Mouse (Mus musculus): ENCODE measurements around the gene Elfn2. TPM values are rescaled to one million over a fixed set of nuclear protein-coding genes. Genes with fewer than 3 reads are reported as not detected.

Gene Elfn2
- polyA plus RNA-seq, 1 experiment from 2014 or later: not detected

DNA sequence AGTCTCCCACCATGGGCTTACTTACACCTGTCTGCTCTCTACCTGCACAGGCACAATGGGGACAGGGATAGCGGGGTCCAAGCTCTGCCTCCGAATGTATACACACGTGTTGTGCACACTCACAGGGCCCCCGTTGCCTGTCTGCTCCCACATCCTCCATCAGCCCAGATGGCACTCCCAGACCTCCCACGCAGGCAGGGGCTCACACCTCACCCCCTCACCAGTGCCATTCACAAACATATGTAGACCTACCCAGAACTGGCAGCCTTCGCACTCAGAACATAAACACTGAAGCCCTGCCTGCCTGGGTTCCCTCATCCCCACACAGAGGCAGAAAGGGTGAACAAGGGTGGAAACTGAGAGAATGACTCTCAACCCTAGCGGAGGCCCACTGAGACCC lies 6.6 kb downstream of the Elfn2 start:
- 66% methylated on average over 6 of the region's 7 CpGs for WGBS (ENCODE audit: missing documents)
- H3K4me3 ChIP-seq (ENCODE audit: inconsistent target): no peak overlapping the region
- no peak overlapping the region for H3K27ac ChIP-seq
- H3K79me2 ChIP-seq (ENCODE audit: inconsistent target): no peaks in the 10 kb centered on the region
- H3K36me3 ChIP-seq (ENCODE audit: inconsistent target): no peaks in the 10 kb centered on the region

DNA sequence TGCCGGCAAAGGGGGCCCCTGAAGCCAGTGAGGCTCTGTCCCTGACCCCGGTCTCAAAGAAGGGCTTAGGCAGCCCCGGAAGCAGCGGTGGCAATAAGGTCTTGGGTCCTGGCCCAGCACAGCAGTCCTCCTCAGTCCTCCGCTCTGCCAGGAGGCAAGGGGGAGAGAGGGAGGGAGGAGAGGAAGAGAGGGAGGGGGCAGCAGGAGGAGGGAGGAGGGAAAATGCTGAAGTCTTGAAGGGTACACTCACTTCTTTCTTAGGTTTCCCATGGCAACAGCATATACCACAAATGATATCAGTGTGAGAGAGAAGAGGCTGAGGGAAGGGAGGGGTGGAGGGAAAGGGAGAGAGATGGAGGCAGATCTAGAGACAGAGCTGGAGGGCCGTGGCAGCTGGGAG lies 7.9 kb downstream of the Elfn2 start:
- no peak overlapping the region for H3K27ac ChIP-seq
- no peaks in the 10 kb centered on the region for H3K36me3 ChIP-seq (ENCODE audit: inconsistent target)
- 44% methylated on average over 5 of the region's 6 CpGs for WGBS (ENCODE audit: missing documents)
- no peaks in the 10 kb centered on the region for H3K79me2 ChIP-seq (ENCODE audit: inconsistent target)
- no peak overlapping the region for H3K4me3 ChIP-seq (ENCODE audit: inconsistent target)

DNA sequence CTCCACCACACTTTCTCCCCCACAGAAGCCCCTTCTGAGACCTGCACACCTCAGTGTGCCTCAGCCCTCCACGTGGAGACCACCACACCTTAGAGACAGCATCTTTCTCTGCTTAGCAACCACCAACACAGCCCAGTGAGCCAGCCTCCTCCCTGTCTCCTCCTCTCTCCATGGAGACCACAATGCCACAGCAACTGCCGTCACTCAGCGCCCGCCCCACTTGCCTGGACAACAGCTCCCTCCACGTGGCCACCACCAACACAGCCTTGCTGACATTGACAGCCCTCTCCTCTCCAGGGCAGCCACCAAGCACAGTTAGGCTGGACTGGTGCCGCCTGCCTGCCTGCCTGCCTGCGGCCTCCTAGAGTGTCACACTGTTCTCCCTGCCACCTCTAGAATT lies 8.8 kb downstream of the Elfn2 start:
- H3K79me2 ChIP-seq (ENCODE audit: inconsistent target): no peaks in the 10 kb centered on the region
- WGBS (ENCODE audit: missing documents): 41% methylated on average over 7 of the region's 7 CpGs

DNA sequence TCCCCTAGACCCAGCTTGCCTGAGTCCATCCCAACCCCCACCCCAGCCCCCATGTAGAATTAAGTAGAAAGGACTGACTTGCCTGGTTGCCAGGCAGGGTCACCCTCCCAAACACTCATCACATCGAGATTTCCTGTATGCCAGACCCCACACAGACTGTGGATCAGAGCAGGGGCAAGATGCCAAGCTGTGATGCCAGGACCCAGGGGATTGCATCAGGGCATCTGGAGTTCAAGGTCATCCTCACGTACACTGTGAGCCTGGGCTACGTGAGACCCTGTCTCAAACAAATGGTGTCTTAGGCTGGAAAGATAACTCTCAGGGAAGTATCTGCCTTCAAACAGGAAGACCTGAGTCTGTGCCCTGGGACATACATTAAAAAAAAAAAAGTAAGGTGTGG lies 11.9 kb downstream of the Elfn2 start:
- WGBS (ENCODE audit: missing documents): 59% methylated on average over 3 of the region's 3 CpGs
- no peaks in the 10 kb centered on the region for H3K79me2 ChIP-seq (ENCODE audit: inconsistent target)
- no peak overlapping the region for H3K27ac ChIP-seq
- no peak overlapping the region for H3K4me3 ChIP-seq (ENCODE audit: inconsistent target)
- no peaks in the 10 kb centered on the region for H3K36me3 ChIP-seq (ENCODE audit: inconsistent target)

More for the DNA sequence above, 8.8 kb downstream of the Elfn2 start:
- Histone ChIP-seq H3K27ac (no peak overlapping the region), H3K36me3 (ENCODE audit: inconsistent target) (no peaks in the 10 kb centered on the region), H3K4me3 (ENCODE audit: inconsistent target) (no peak overlapping the region)

DNA sequence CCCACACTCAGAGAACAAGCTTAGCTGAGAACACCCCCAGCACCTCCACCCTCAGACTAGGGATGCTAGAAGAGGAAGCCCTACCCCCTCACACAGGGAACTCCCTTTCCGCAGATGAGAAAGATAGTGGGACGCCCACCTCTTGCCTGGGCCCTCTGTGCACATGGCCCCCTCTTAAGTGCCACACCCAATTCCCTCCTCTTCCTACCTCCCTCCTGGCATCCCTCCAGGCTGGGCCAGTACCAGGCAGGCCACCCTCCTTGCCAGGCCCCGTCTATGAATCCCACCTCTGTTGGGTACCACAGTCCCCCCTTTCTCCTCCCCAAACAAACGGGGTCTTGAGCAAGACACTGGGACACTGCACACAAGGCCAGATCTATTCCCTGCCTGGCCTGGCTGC lies 13.7 kb downstream of the Elfn2 start:
- H3K79me2 ChIP-seq (ENCODE audit: inconsistent target): no peaks in the 10 kb centered on the region
- no peak overlapping the region for H3K4me3 ChIP-seq (ENCODE audit: inconsistent target)
- 44% methylated on average over 4 of the region's 4 CpGs for WGBS (ENCODE audit: missing documents)
- H3K27ac ChIP-seq: no peak overlapping the region
- no peaks in the 10 kb centered on the region for H3K36me3 ChIP-seq (ENCODE audit: inconsistent target)

DNA sequence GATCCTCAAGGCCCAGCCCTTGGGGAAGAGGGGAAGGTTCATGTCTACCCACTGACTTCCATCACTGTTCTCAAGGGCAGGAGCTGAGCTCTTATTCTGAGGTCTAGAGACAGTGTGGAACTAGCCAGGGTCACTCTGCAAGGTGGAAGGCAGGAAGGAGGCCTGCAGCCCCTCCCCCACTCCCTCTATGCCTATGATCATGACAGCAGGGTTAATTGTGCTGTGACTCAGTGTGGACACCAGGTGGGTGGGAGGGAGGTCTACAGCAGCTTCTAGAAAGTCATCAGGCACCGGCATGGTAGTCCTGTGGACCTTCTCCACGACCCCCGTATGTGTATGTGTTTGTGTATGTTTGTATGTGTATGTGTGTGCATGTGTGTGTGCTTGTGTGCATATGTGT lies 14.6 kb downstream of the Elfn2 start:
- Histone ChIP-seq H3K79me2 (ENCODE audit: inconsistent target) (no peaks in the 10 kb centered on the region), H3K27ac (no peak overlapping the region), H3K36me3 (ENCODE audit: inconsistent target) (no peaks in the 10 kb centered on the region), H3K4me3 (ENCODE audit: inconsistent target) (no peak overlapping the region)
- WGBS (ENCODE audit: missing documents): 100% methylated on average over 2 of the region's 3 CpGs

DNA sequence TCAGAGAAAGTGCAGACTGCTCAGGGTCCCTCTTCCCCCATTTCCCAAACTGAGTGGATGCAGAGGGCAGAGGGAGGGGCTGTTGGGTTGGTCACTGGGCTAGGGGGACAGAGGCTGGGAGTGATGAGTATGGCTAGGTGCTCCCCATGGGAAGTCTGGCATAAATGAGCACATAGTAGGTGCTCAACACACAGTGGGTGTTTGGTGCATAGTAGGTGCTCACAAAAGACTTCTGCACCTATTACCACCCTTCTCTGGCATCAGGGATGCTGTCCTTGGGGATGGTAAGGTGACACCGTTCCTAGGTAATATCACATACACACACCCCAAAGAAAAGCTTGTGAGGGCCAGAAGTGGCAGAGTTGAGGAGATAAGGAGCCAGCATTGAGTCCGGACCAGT lies 18.2 kb downstream of the Elfn2 start:
- Histone ChIP-seq H3K4me3 (ENCODE audit: inconsistent target) (no peak overlapping the region), H3K36me3 (ENCODE audit: inconsistent target) (no peaks in the 10 kb centered on the region), H3K79me2 (ENCODE audit: inconsistent target) (no peaks in the 10 kb centered on the region), H3K27ac (no peak overlapping the region)
- 65% methylated on average over 2 of the region's 2 CpGs for WGBS (ENCODE audit: missing documents)

DNA sequence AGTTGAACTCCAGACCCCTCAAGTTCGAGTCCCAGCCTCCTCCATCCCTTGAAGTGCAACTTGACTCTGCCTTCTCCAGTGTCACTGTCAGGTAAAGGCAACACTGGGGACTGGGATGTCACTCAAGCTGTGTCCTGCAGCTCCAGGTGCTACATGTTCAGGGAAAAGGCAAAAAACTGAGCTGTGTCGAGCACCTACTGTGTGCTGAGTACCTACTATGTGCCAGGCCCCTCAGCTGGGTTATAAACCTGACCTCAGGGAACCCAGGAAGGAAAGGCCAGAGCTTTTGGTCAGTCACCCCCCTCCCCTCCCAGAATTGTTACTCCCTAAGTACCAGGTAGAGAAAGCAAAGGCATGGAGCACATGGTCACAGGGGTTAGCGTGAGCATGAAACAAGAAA lies 19.1 kb downstream of the Elfn2 start:
- H3K27ac ChIP-seq: no peak overlapping the region
- no peaks in the 10 kb centered on the region for H3K36me3 ChIP-seq (ENCODE audit: inconsistent target)
- no peak overlapping the region for H3K4me3 ChIP-seq (ENCODE audit: inconsistent target)
- H3K79me2 ChIP-seq (ENCODE audit: inconsistent target): no peaks in the 10 kb centered on the region
- 49% methylated on average over 3 of the region's 3 CpGs for WGBS (ENCODE audit: missing documents)

DNA sequence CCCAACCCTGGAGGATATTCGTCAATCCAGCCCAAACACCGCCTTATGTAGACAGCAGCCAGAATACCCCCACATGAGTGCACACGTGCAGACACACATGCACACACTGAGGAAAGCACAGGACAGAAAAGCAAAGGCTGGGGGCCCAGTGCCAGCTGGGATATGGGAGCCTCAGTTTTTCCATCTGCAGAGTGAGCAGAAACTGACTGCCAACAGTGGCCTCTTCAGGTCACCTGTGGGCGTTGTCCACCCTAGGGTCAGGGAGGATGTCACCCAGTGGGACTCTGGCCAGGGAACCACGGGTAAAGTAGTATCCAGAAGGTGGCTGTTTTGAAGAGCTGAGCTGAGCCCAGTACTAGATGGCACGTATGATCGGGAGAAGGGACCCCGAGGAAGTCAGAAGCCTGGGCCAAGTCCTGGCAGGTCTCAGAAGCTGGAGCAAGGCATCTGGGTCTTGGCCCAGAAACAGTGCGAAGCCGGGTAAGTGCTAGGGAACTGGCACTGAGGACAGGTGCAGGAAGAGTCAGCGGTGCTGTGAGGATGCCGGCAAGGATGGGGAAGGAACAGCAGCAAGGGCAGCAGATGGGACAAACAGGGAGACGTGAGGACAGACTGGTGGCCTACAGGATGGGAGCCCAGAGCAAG lies 20.0 kb downstream of the Elfn2 start:
- Histone ChIP-seq H3K79me2 (ENCODE audit: inconsistent target) (no peaks in the 10 kb centered on the region), H3K4me3 (ENCODE audit: inconsistent target) (no peak overlapping the region), H3K36me3 (ENCODE audit: inconsistent target) (no peaks in the 10 kb centered on the region), H3K27ac (no peak overlapping the region)
- 77% methylated on average over 13 of the region's 13 CpGs for WGBS (ENCODE audit: missing documents)

DNA sequence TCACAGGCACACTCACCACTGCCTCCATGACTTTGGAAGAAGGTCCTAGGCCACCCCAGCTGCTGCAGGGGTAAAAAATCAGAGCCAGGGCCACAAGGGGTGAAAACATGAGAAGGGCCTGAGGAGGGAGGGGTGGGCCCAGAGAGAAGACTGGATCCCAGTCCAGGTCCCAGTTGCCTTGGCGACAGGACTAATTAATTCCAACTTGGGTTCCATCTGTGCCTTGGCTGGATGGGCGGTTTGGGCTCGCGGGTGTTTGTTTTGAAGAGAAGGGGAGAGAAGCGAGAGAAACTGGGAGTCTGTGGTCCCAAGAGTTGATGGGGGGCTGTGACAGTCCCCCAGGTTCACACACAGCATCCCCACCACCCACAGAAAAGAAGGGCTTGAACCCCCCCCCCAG lies 20.5 kb downstream of the Elfn2 start:
- Histone ChIP-seq H3K79me2 (ENCODE audit: inconsistent target) (no peaks in the 10 kb centered on the region), H3K36me3 (ENCODE audit: inconsistent target) (no peaks in the 10 kb centered on the region), H3K4me3 (ENCODE audit: inconsistent target) (no peak overlapping the region), H3K27ac (no peak overlapping the region)
- WGBS (ENCODE audit: missing documents): 81% methylated on average over 5 of the region's 5 CpGs

DNA sequence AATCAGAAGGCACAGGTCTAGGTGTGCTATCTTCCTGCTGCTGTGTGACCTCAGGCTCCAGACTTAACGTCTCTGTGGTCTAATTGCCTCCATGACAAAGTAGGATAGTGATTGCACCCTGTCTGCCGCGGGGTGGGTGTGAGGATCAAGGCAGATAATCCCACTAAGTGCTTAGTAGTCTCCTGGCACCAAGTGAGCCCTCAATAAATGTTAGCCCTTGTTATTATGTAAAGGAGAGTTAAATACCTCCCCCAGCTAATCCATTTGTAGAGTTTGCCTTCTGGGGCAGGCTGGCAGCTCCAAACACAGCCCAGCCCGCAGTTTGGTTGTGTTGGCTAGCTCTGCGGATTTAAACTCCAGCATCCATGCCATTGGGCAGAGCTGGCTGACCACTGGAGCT lies 22.8 kb downstream of the Elfn2 start:
- Histone ChIP-seq H3K36me3 (ENCODE audit: inconsistent target) (no peaks in the 10 kb centered on the region), H3K27ac (no peak overlapping the region), H3K4me3 (ENCODE audit: inconsistent target) (no peak overlapping the region), H3K79me2 (ENCODE audit: inconsistent target) (no peaks in the 10 kb centered on the region)
- WGBS (ENCODE audit: missing documents): 18% methylated on average over 5 of the region's 5 CpGs

DNA sequence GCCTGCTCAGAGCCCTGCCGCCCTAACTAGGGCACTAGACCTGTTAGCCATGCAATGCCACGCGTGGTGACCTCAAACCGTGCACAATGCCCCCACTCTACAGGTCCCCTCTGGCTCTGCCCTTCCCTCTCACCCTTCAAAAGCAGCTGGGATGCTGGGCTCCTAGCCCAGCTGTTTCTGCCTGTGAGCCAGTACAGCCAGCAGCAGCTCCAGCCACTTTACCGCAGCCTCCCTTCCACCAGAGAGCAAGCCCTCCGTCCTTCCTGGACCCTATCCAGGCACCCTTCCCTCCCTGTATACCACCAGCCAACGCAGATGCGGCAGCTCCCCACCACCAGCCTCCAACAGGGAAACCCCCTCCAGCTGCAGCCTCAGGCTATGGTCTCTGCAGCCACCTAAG lies 26.1 kb downstream of the Elfn2 start:
- WGBS (ENCODE audit: missing documents): 71% methylated on average over 8 of the region's 8 CpGs
- H3K27ac ChIP-seq: no peak overlapping the region
- no peaks in the 10 kb centered on the region for H3K79me2 ChIP-seq (ENCODE audit: inconsistent target)
- H3K36me3 ChIP-seq (ENCODE audit: inconsistent target): no peaks in the 10 kb centered on the region
- H3K4me3 ChIP-seq (ENCODE audit: inconsistent target): no peak overlapping the region

DNA sequence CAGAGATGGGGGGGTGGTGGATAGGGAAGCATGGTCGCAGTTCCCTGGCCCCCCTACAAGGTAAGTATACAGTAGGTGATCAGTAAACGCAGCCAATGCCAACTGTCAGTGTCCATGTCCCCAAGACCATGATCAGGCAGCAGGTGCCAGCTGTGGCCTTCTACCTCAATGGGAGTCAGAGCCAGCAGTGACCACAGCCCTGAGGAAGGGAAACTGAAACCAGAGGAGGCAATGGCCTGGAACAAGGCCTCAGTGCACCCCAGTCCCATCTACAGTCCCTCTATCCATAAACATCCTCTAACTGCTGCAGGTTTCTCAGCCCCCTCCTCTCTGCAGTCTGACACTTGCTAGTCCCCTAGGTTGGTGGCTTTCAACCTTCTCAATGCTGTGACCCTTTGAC lies 27.9 kb downstream of the Elfn2 start:
- H3K36me3 ChIP-seq (ENCODE audit: inconsistent target): no peaks in the 10 kb centered on the region
- H3K27ac ChIP-seq: no peak overlapping the region
- H3K79me2 ChIP-seq (ENCODE audit: inconsistent target): no peaks in the 10 kb centered on the region
- whole genome bisulfite sequencing (ENCODE audit: missing documents): 60% methylated on average over 2 of the region's 2 CpGs
- H3K4me3 ChIP-seq (ENCODE audit: inconsistent target): no peak overlapping the region

DNA sequence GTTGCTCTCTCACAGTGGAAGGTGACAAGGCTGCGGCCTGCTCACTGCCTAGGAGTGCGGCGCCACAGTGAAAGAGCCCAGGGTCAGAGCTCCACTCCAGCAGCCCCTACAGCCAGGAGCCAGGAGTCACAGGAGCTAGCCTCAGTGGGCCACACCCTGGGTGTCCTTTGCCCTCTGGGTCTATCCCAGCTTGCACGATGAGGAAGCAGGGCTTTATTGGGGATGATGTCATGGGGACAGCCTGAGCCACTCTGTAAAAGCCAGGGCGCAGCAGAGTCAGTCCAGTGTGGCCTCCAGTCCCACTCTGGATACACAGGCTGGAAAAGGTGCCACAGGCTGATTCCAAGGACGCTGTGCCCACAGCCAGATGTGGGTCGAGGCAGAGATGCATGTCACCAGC lies 31.7 kb downstream of the Elfn2 start:
- H3K27ac ChIP-seq: no peak overlapping the region
- no peaks in the 10 kb centered on the region for H3K36me3 ChIP-seq (ENCODE audit: inconsistent target)
- no peaks in the 10 kb centered on the region for H3K79me2 ChIP-seq (ENCODE audit: inconsistent target)
- 85% methylated on average over 7 of the region's 7 CpGs for WGBS (ENCODE audit: missing documents)
- H3K4me3 ChIP-seq (ENCODE audit: inconsistent target): no peak overlapping the region

DNA sequence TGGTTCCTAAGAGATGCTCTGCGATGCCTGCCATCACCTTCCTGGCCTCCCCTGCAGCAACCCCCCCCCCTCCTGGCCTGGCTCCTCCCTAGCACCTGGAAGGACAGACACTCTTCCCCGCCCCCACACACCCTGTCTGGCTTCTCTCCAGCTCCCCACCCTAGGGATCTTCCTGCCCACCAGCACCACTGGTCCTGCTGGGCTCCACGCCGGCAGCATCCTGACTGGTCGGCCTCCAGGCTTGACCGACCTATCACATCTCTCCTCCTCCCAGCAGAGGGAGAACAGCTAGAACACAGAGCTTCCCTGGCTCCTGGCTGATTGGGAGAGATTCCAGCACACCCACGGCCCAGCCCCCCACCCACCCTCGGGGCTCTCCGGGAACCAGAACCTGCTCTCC lies 34.5 kb downstream of the Elfn2 start:
- WGBS (ENCODE audit: missing documents): 61% methylated on average over 9 of the region's 9 CpGs
- Histone ChIP-seq H3K79me2 (ENCODE audit: inconsistent target) (no peaks in the 10 kb centered on the region), H3K4me3 (ENCODE audit: inconsistent target) (no peak overlapping the region), H3K27ac (no peak overlapping the region), H3K36me3 (ENCODE audit: inconsistent target) (no peaks in the 10 kb centered on the region)

DNA sequence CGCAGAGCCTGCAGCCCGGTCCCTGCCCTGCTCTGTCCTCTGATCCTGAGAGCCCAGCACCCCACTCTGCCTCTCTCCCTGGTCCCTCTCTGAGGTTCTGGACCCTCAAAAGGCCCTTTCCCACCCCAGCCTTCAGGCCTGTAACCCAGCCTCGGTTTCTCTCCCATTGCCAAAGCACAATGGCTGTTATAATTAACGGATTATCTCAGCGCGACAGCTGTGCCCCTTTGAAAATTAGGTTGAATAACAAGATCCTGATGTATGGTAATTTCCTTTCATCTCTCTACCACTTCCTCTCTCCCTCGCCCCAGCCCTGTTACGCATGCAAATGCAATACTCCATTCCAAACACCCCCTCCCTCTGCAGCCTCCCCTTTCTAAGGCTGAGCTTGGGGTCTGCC lies 35.1 kb downstream of the Elfn2 start:
- WGBS (ENCODE audit: missing documents): 38% methylated on average over 8 of the region's 8 CpGs
- Histone ChIP-seq H3K4me3 (ENCODE audit: inconsistent target) (no peak overlapping the region), H3K79me2 (ENCODE audit: inconsistent target) (no peaks in the 10 kb centered on the region), H3K36me3 (ENCODE audit: inconsistent target) (no peaks in the 10 kb centered on the region), H3K27ac (no peak overlapping the region)
